Mouse (Mus musculus) left cerebral cortex, adult 9 months (tissue): ENCODE measurements at regions not wholly inside any gene's neighbourhood (a gene's known extent, or its start where the extent isn't known, plus 50 kb on each side); places are given as distances from the start of the nearest gene placed in this dataset.

Experiments used
- DNase-seq, 2 experiments: peaks; one replicate each; pipeline ENCODE4 v3.0.0; 2022; ENCODE audit warnings: low spot score in 2 of 2

- no peak for DNase-seq
Observed at GRCm38 (mm10) chr14:40758441-40758840, 134.6 kb downstream of the Sh2d4b start.

- no peak for DNase-seq
Observed at GRCm38 (mm10) chr14:40740541-40740940, 152.5 kb downstream of the Sh2d4b start.

GRCm38 (mm10) chr14:40731861-40732260 lies 161.2 kb downstream of the Sh2d4b start:
- peak in 1 of 2 experiments; percentile 45 for DNase-seq

GRCm38 (mm10) chr14:40708981-40709531 lies 184.0 kb downstream of the Sh2d4b start:
- DNase-seq: no peak

GRCm38 (mm10) chr14:40707419-40707818 lies 185.6 kb downstream of the Sh2d4b start:
- DNase-seq: no peak

GRCm38 (mm10) chr14:40703451-40703850 lies 189.6 kb downstream of the Sh2d4b start:
- no peak for DNase-seq

- DNase-seq: no peak
Observed at GRCm38 (mm10) chr14:40681711-40682110, 211.4 kb downstream of the Sh2d4b start.

GRCm38 (mm10) chr14:40653558-40653957 lies 239.5 kb downstream of the Sh2d4b start:
- no peak for DNase-seq
